Mouse (Mus musculus) thymus, adult 2 months (tissue): Measurements from ENCODE around the gene Usp6nl.

Experiments used
- CTCF ChIP-seq: fragments of 200-500 bp; IDR thresholded peaks from 2 replicates; pipeline ENCODE4 v1.5.1; 2012; ENCODE audit warnings: mild to moderate bottlenecking, control low read depth, low read length, moderate library complexity, borderline replicate concordance; ENCODE audit not compliant: control insufficient read depth, poor library complexity, insufficient read depth; ENCODE audit errors: extremely low read depth
- POLR2A ChIP-seq: fragments of 200-500 bp; IDR thresholded peaks from 2 replicates; pipeline ENCODE4 v1.6.1; 2012; ENCODE audit warnings: mild to moderate bottlenecking, low read length, control low read depth, moderate library complexity; ENCODE audit not compliant: control insufficient read depth, poor library complexity, insufficient read depth; ENCODE audit errors: extremely low read depth

DNA sequence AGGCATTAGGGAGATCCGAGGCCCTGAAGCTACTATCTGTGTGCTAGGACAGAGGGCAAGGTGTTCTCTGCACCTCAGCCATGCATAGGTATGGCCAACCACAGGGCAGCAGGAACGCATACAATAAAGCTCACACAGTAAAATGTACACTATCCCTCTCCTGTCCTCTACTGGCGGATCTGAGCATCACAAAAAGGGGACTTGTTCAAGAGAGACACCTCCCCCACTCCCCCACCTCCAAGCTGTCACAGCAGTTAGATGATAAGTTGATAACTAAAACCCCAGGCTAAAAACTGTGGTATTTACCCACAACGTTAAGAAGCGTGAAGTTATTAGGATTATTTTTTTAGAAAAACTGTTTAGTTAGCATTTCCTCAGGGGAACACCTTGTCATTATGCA is 151.4 kb downstream of the Usp6nl start:
- TF ChIP-seq CTCF: no peak
- TF ChIP-seq POLR2A: no peak
